Mouse (Mus musculus): Measurements from ENCODE around the gene Fut8. TPM values are rescaled to one million over a fixed set of nuclear protein-coding genes. Genes with fewer than 3 reads are reported as not detected.

Fut8 gene
- polyA plus RNA-seq, 1 experiment from 2014 or later, result 24.3 TPM

- no peak for ATAC-seq (ENCODE audit: low FRiP score, low TSS enrichment)
- Histone ChIP-seq H3K4me1 (ENCODE audit: insufficient read depth, low read length) (peaks cover 5% of the 10 kb centered on the region; the same call in 1 of the 2 replicates), H3K36me3 (ENCODE audit: insufficient read depth, low read length) (no peaks in the 10 kb centered on the region), H3K27me3 (ENCODE audit: insufficient read depth, low read length) (no peaks in the 10 kb centered on the region), H3K4me2 (replicated peaks; ENCODE audit: low read depth, low read length) (no peak overlapping the region), H3K9me3 (ENCODE audit: low read length) (no peaks in the 10 kb centered on the region), H3K9ac (replicated peaks; ENCODE audit: low read length) (no peak overlapping the region), H3K27ac (ENCODE audit: low read length) (no peak overlapping the region), H3K4me3 (ENCODE audit: low read length) (no peak overlapping the region)
- 98% methylated on average over 1 of the region's 1 CpGs for WGBS
These were observed 243.2 kb downstream of the Fut8 start for GRCm38 (mm10) chr12:77481153-77481552.

- no peaks in the 10 kb centered on the region for H3K36me3 ChIP-seq (ENCODE audit: insufficient read depth, low read length)
- WGBS, result 86% methylated on average over 3 of the region's 3 CpGs
- ATAC-seq (ENCODE audit: low FRiP score, low TSS enrichment), result no peak
- H3K27ac ChIP-seq (ENCODE audit: low read length), result no peak overlapping the region
- no peak overlapping the region for H3K4me3 ChIP-seq (ENCODE audit: low read length)
- H3K4me1 ChIP-seq (ENCODE audit: insufficient read depth, low read length), result peaks cover 5% of the 10 kb centered on the region; the same call in 1 of the 2 replicates
- no peak overlapping the region for H3K4me2 ChIP-seq (replicated peaks; ENCODE audit: low read depth, low read length)
- H3K9me3 ChIP-seq (ENCODE audit: low read length), result no peaks in the 10 kb centered on the region
- no peak overlapping the region for H3K9ac ChIP-seq (replicated peaks; ENCODE audit: low read length)
- H3K27me3 ChIP-seq (ENCODE audit: insufficient read depth, low read length), result no peaks in the 10 kb centered on the region
These were observed 243.9 kb downstream of the Fut8 start for GRCm38 (mm10) chr12:77481799-77482198.

- no peak overlapping the region for H3K9ac ChIP-seq (replicated peaks; ENCODE audit: low read length)
- ATAC-seq (ENCODE audit: low FRiP score, low TSS enrichment), result peak; percentile 79
- H3K9me3 ChIP-seq (ENCODE audit: low read length), result 0 out of 2 replicates have a peak, but pooled peaks cover 3% of the 10 kb centered on the region
- H3K36me3 ChIP-seq (ENCODE audit: insufficient read depth, low read length), result no peaks in the 10 kb centered on the region
- H3K27me3 ChIP-seq (ENCODE audit: insufficient read depth, low read length), result no peaks in the 10 kb centered on the region
- WGBS, result 12% methylated on average over 9 of the region's 9 CpGs
- H3K4me1 ChIP-seq (ENCODE audit: insufficient read depth, low read length), result peaks cover 5% of the 10 kb centered on the region; the same call in 1 of the 2 replicates
- H3K4me2 ChIP-seq (replicated peaks; ENCODE audit: low read depth, low read length), result no peak overlapping the region
- H3K27ac ChIP-seq (ENCODE audit: low read length), result no peak overlapping the region
- no peak overlapping the region for H3K4me3 ChIP-seq (ENCODE audit: low read length)
These were observed 245.4 kb downstream of the Fut8 start for GRCm38 (mm10) chr12:77483180-77483855.

GRCm38 (mm10) chr12:77484761-77485160 lies 246.8 kb downstream of the Fut8 start:
- Histone ChIP-seq H3K9me3 (ENCODE audit: low read length) (0 out of 2 replicates have a peak, but pooled peaks cover 3% of the 10 kb centered on the region), H3K36me3 (ENCODE audit: insufficient read depth, low read length) (no peaks in the 10 kb centered on the region), H3K4me3 (ENCODE audit: low read length) (no peak overlapping the region), H3K27ac (ENCODE audit: low read length) (no peak overlapping the region), H3K27me3 (ENCODE audit: insufficient read depth, low read length) (no peaks in the 10 kb centered on the region), H3K4me1 (ENCODE audit: insufficient read depth, low read length) (peaks cover 5% of the 10 kb centered on the region; the same call in 1 of the 2 replicates), H3K4me2 (replicated peaks; ENCODE audit: low read depth, low read length) (no peak overlapping the region), H3K9ac (replicated peaks; ENCODE audit: low read length) (no peak overlapping the region)
- 52% methylated on average over 3 of the region's 3 CpGs for WGBS
- ATAC-seq (ENCODE audit: low FRiP score, low TSS enrichment), result no peak

GRCm38 (mm10) chr12:77491478-77491877 lies 253.6 kb downstream of the Fut8 start:
- Histone ChIP-seq H3K27me3 (ENCODE audit: insufficient read depth, low read length) (no peaks in the 10 kb centered on the region), H3K27ac (ENCODE audit: low read length) (no peak overlapping the region), H3K9me3 (ENCODE audit: low read length) (0 out of 2 replicates have a peak, but pooled peaks cover 3% of the 10 kb centered on the region), H3K4me2 (replicated peaks; ENCODE audit: low read depth, low read length) (no peak overlapping the region), H3K4me1 (ENCODE audit: insufficient read depth, low read length) (no peaks in the 10 kb centered on the region), H3K36me3 (ENCODE audit: insufficient read depth, low read length) (no peaks in the 10 kb centered on the region), H3K4me3 (ENCODE audit: low read length) (no peak overlapping the region), H3K9ac (replicated peaks; ENCODE audit: low read length) (no peak overlapping the region)
- no peak for ATAC-seq (ENCODE audit: low FRiP score, low TSS enrichment)
- WGBS, result 79% methylated on average over 3 of the region's 3 CpGs

GRCm38 (mm10) chr12:77495781-77496180 lies 257.9 kb downstream of the Fut8 start:
- no peaks in the 10 kb centered on the region for H3K4me1 ChIP-seq (ENCODE audit: insufficient read depth, low read length)
- no peaks in the 10 kb centered on the region for H3K9me3 ChIP-seq (ENCODE audit: low read length)
- no peak overlapping the region for H3K4me2 ChIP-seq (replicated peaks; ENCODE audit: low read depth, low read length)
- H3K4me3 ChIP-seq (ENCODE audit: low read length), result no peak overlapping the region
- 96% methylated on average over 1 of the region's 1 CpGs for WGBS
- ATAC-seq (ENCODE audit: low FRiP score, low TSS enrichment), result no peak
- H3K27ac ChIP-seq (ENCODE audit: low read length), result no peak overlapping the region
- no peaks in the 10 kb centered on the region for H3K36me3 ChIP-seq (ENCODE audit: insufficient read depth, low read length)
- no peak overlapping the region for H3K9ac ChIP-seq (replicated peaks; ENCODE audit: low read length)
- H3K27me3 ChIP-seq (ENCODE audit: insufficient read depth, low read length), result no peaks in the 10 kb centered on the region

- H3K36me3 ChIP-seq (ENCODE audit: insufficient read depth, low read length), result no peaks in the 10 kb centered on the region
- no peak overlapping the region for H3K9ac ChIP-seq (replicated peaks; ENCODE audit: low read length)
- H3K9me3 ChIP-seq (ENCODE audit: low read length), result no peaks in the 10 kb centered on the region
- H3K4me1 ChIP-seq (ENCODE audit: insufficient read depth, low read length), result peaks cover 5% of the 10 kb centered on the region
- no peak for ATAC-seq (ENCODE audit: low FRiP score, low TSS enrichment)
- 66% methylated on average over 2 of the region's 2 CpGs for WGBS
- no peak overlapping the region for H3K4me3 ChIP-seq (ENCODE audit: low read length)
- no peak overlapping the region for H3K27ac ChIP-seq (ENCODE audit: low read length)
- no peak overlapping the region for H3K4me2 ChIP-seq (replicated peaks; ENCODE audit: low read depth, low read length)
- no peaks in the 10 kb centered on the region for H3K27me3 ChIP-seq (ENCODE audit: insufficient read depth, low read length)
These were observed 260.2 kb downstream of the Fut8 start for GRCm38 (mm10) chr12:77498153-77498552.

- WGBS, result 41% methylated on average over 5 of the region's 5 CpGs
- Histone ChIP-seq H3K27ac (ENCODE audit: low read length) (no peak overlapping the region), H3K4me2 (replicated peaks; ENCODE audit: low read depth, low read length) (no peak overlapping the region), H3K36me3 (ENCODE audit: insufficient read depth, low read length) (no peaks in the 10 kb centered on the region), H3K27me3 (ENCODE audit: insufficient read depth, low read length) (no peaks in the 10 kb centered on the region), H3K4me3 (ENCODE audit: low read length) (no peak overlapping the region), H3K9me3 (ENCODE audit: low read length) (no peaks in the 10 kb centered on the region), H3K9ac (replicated peaks; ENCODE audit: low read length) (no peak overlapping the region), H3K4me1 (ENCODE audit: insufficient read depth, low read length) (peaks cover 5% of the 10 kb centered on the region)
- ATAC-seq (ENCODE audit: low FRiP score, low TSS enrichment), result peak; percentile 72
These were observed 262.6 kb downstream of the Fut8 start for GRCm38 (mm10) chr12:77500439-77501055.

- Histone ChIP-seq H3K4me1 (ENCODE audit: insufficient read depth, low read length) (peaks cover 5% of the 10 kb centered on the region), H3K36me3 (ENCODE audit: insufficient read depth, low read length) (no peaks in the 10 kb centered on the region), H3K27me3 (ENCODE audit: insufficient read depth, low read length) (no peaks in the 10 kb centered on the region), H3K4me2 (replicated peaks; ENCODE audit: low read depth, low read length) (no peak overlapping the region), H3K27ac (ENCODE audit: low read length) (no peak overlapping the region), H3K9ac (replicated peaks; ENCODE audit: low read length) (no peak overlapping the region), H3K9me3 (ENCODE audit: low read length) (no peaks in the 10 kb centered on the region), H3K4me3 (ENCODE audit: low read length) (no peak overlapping the region)
- ATAC-seq (ENCODE audit: low FRiP score, low TSS enrichment), result 0 out of 2 replicates have a peak, but pooled peaks have one; percentile 12
- 45% methylated on average over 7 of the region's 7 CpGs for WGBS
These were observed 263.7 kb downstream of the Fut8 start for GRCm38 (mm10) chr12:77501466-77502240.
